Mouse (Mus musculus) stomach, embryonic 16.5 days (tissue): ENCODE measurements around the gene Prkaca. TPM values are rescaled to one million over a fixed set of nuclear protein-coding genes. Genes with fewer than 3 reads are reported as not detected.
A peak's percentile ranks its signal among the peaks of the same experiment; 100 is the strongest.

Source experiments
- ATAC-seq: fragments of 200-750 bp; cut with Nextera tagmentation; 2 replicates; pipeline ENCODE4 v1.8.0; 2017; ENCODE audit warnings: moderate number of reproducible peaks, moderate TSS enrichment; ENCODE audit not compliant: insufficient read depth, low FRiP score
- H3K27ac ChIP-seq: fragments of 300-500 bp; sonication (generic); 2 replicates; pipeline ENCODE4 v1.5.1; 2014; ENCODE audit warnings: low read length
- H3K27me3 ChIP-seq: fragments of 300-500 bp; sonication (generic); 2 replicates; pipeline ENCODE4 v1.6.1; 2014; ENCODE audit warnings: low read length, control low read depth, mixed read lengths; ENCODE audit not compliant: control insufficient read depth, insufficient read depth
- H3K36me3 ChIP-seq: fragments of 300-500 bp; sonication (generic); 2 replicates; pipeline ENCODE4 v1.6.1; 2014; ENCODE audit warnings: low read length; ENCODE audit not compliant: control insufficient read depth, insufficient read depth
- H3K4me1 ChIP-seq: fragments of 300-500 bp; sonication (generic); 2 replicates; pipeline ENCODE4 v1.6.1; 2014; ENCODE audit warnings: low read length, control low read depth, mixed read lengths; ENCODE audit not compliant: control insufficient read depth, insufficient read depth
- H3K4me2 ChIP-seq: fragments of 300-500 bp; sonication (generic); 2 replicates; pipeline ENCODE4 v1.6.1; 2014; ENCODE audit warnings: low read depth, low read length, mixed read lengths
- H3K4me3 ChIP-seq: fragments of 300-500 bp; sonication (generic); replicated peaks from 2 replicates; pipeline ENCODE4 v1.5.1; 2014; ENCODE audit warnings: mild to moderate bottlenecking, low read length
- H3K9ac ChIP-seq: fragments of 300-500 bp; sonication (generic); 2 replicates; pipeline ENCODE4 v1.6.1; 2014; ENCODE audit warnings: low read length
- H3K9me3 ChIP-seq: fragments of 300-500 bp; sonication (generic); replicated peaks from 2 replicates; pipeline ENCODE4 v1.6.1; 2016; ENCODE audit warnings: low read length, control low read depth; ENCODE audit not compliant: control insufficient read depth
- WGBS: fragments of 180-500 bp; shearing (Covaris S2); extraction: QIAGEN DNeasy Blood & Tissue Kit; methylation state at CpG from one replicate; pipeline ENCODE4 v1.1.7; 2014; 5-methylcytosine and 5-hydroxymethylcytosine counted together
- polyA plus RNA-seq: library from polyadenylated mRNA; unstranded; fragments of >200 nt; fragmentation: Nextera tagmentation; extraction: Ambion mirVana; gene quantifications from 2 replicates; pipeline ENCODE4 v1.2.1, GENCODE M21; 2015

Gene Prkaca
- polyA plus RNA-seq, 1 experiment from 2014 or later, result 79.8 TPM

GRCm38 (mm10) chr8:83942446-83942845 lies 30.3 kb upstream of the Prkaca start:
- ATAC-seq, result no peak
- no peaks in the 10 kb centered on the region for H3K36me3 ChIP-seq
- 70% methylated on average over 1 of the region's 1 CpGs for WGBS
- H3K9ac ChIP-seq, result no peak overlapping the region
- H3K9me3 ChIP-seq, result no peaks in the 10 kb centered on the region
- H3K4me3 ChIP-seq, result no peak overlapping the region
- H3K4me2 ChIP-seq, result no peak overlapping the region
- no peak overlapping the region for H3K27ac ChIP-seq
- H3K27me3 ChIP-seq, result no peaks in the 10 kb centered on the region
- no peaks in the 10 kb centered on the region for H3K4me1 ChIP-seq

- H3K27ac ChIP-seq, result no peak overlapping the region
- 58% methylated on average over 3 of the region's 3 CpGs for WGBS
- H3K4me2 ChIP-seq, result no peak overlapping the region
- no peaks in the 10 kb centered on the region for H3K27me3 ChIP-seq
- H3K36me3 ChIP-seq, result no peaks in the 10 kb centered on the region
- no peak overlapping the region for H3K9ac ChIP-seq
- no peaks in the 10 kb centered on the region for H3K9me3 ChIP-seq
- no peak overlapping the region for H3K4me3 ChIP-seq
- ATAC-seq, result no peak
- H3K4me1 ChIP-seq, result no peaks in the 10 kb centered on the region
These were observed 27.3 kb upstream of the Prkaca start for GRCm38 (mm10) chr8:83945540-83945939.

GRCm38 (mm10) chr8:83954749-83955105 lies 18.1 kb upstream of the Prkaca start:
- Histone ChIP-seq H3K4me2 (peak overlapping the region; percentile 56), H3K4me1 (peaks cover 19% of the 10 kb centered on the region), H3K9me3 (no peaks in the 10 kb centered on the region), H3K27me3 (no peaks in the 10 kb centered on the region), H3K27ac (peak overlapping the region; percentile 32; the same call in 1 of the 2 replicates), H3K9ac (peak overlapping the region; percentile 69), H3K4me3 (peak overlapping the region; percentile 80), H3K36me3 (no peaks in the 10 kb centered on the region)
- no peak for ATAC-seq
- WGBS, result under 1% methylated on average over 14 of the region's 14 CpGs

GRCm38 (mm10) chr8:83955106-83955957 lies 17.5 kb upstream of the Prkaca start, which contains the start of the genes Gm10644 and Asf1b:
TSS of gene Gm10644 (minus strand) at chr8:83955205.
TSS of gene Asf1b (plus strand) at chr8:83955507.
- H3K9ac ChIP-seq, result peak within 1 kb of the TSS; percentile 76
- no peaks in the 10 kb centered on the region for H3K9me3 ChIP-seq
- peaks cover 19% of the 10 kb centered on the region for H3K4me1 ChIP-seq
- H3K27me3 ChIP-seq, result no peaks in the 10 kb centered on the region
- peak; percentile 99 for ATAC-seq
- H3K4me3 ChIP-seq, result peak within 1 kb of the TSS; percentile 80
- H3K27ac ChIP-seq, result peak within 1 kb of the TSS; percentile 32; the same call in 1 of the 2 replicates
- no peaks in the 10 kb centered on the region for H3K36me3 ChIP-seq
- H3K4me2 ChIP-seq, result peak within 1 kb of the TSS; percentile 94
- WGBS, result under 1% methylated on average over 75 of the region's 75 CpGs

- no peak overlapping the region for H3K27ac ChIP-seq
- 2% methylated on average over 15 of the region's 15 CpGs for WGBS
These were observed 16.9 kb upstream of the Prkaca start for GRCm38 (mm10) chr8:83955958-83956218.

GRCm38 (mm10) chr8:83956789-83957188 lies 16.0 kb upstream of the Prkaca start:
- Histone ChIP-seq H3K9me3 (no peaks in the 10 kb centered on the region), H3K9ac (peak overlapping the region; percentile 76; the same call in 1 of the 2 replicates), H3K4me2 (peak overlapping the region; percentile 94), H3K4me3 (peak overlapping the region; percentile 80), H3K36me3 (no peaks in the 10 kb centered on the region), H3K27me3 (no peaks in the 10 kb centered on the region), H3K27ac (no peak overlapping the region), H3K4me1 (peaks cover 19% of the 10 kb centered on the region)
- 19% methylated on average over 1 of the region's 1 CpGs for WGBS
- ATAC-seq, result no peak

More at GRCm38 (mm10) chr8:83955958-83956218, 16.9 kb upstream of the Prkaca start:
- Histone ChIP-seq H3K4me1 (peaks cover 19% of the 10 kb centered on the region), H3K4me2 (peak overlapping the region; percentile 94), H3K9ac (peak overlapping the region; percentile 76), H3K9me3 (no peaks in the 10 kb centered on the region), H3K27me3 (no peaks in the 10 kb centered on the region), H3K36me3 (no peaks in the 10 kb centered on the region), H3K4me3 (peak overlapping the region; percentile 80)
- no peak for ATAC-seq

GRCm38 (mm10) chr8:83964015-83964765 lies 8.6 kb upstream of the Prkaca start:
- no peak overlapping the region for H3K27ac ChIP-seq
- H3K9me3 ChIP-seq, result no peaks in the 10 kb centered on the region
- no peaks in the 10 kb centered on the region; the same call in 1 of the 2 replicates for H3K36me3 ChIP-seq
- H3K27me3 ChIP-seq, result no peaks in the 10 kb centered on the region
- WGBS, result 88% methylated on average over 5 of the region's 5 CpGs
- H3K4me1 ChIP-seq, result no peaks in the 10 kb centered on the region
- H3K4me2 ChIP-seq, result no peak overlapping the region
- ATAC-seq, result no peak
- H3K9ac ChIP-seq, result no peak overlapping the region
- H3K4me3 ChIP-seq, result no peak overlapping the region

- Histone ChIP-seq H3K4me3 (no peak overlapping the region), H3K4me1 (0 out of 2 replicates have a peak, but pooled peaks cover 5% of the 10 kb centered on the region), H3K27ac (no peak overlapping the region), H3K27me3 (no peaks in the 10 kb centered on the region), H3K4me2 (no peak overlapping the region), H3K36me3 (no peaks in the 10 kb centered on the region; the same call in 1 of the 2 replicates), H3K9ac (no peak overlapping the region), H3K9me3 (no peaks in the 10 kb centered on the region)
- WGBS, result 93% methylated on average over 7 of the region's 7 CpGs
- no peak for ATAC-seq
These were observed 5.1 kb upstream of the Prkaca start for GRCm38 (mm10) chr8:83967701-83968100.

- Histone ChIP-seq H3K9me3 (no peaks in the 10 kb centered on the region), H3K36me3 (no peaks in the 10 kb centered on the region; the same call in 1 of the 2 replicates), H3K27me3 (no peaks in the 10 kb centered on the region), H3K27ac (no peak overlapping the region), H3K4me3 (no peak overlapping the region), H3K4me1 (peaks cover 17% of the 10 kb centered on the region; the same call in 1 of the 2 replicates), H3K9ac (no peak overlapping the region), H3K4me2 (no peak overlapping the region)
- no peak for ATAC-seq
- 86% methylated on average over 4 of the region's 4 CpGs for WGBS
These were observed 1.7 kb upstream of the Prkaca start for GRCm38 (mm10) chr8:83971121-83971520.
